Mouse (Mus musculus): ENCODE data around the gene Slc25a13.

DNA sequence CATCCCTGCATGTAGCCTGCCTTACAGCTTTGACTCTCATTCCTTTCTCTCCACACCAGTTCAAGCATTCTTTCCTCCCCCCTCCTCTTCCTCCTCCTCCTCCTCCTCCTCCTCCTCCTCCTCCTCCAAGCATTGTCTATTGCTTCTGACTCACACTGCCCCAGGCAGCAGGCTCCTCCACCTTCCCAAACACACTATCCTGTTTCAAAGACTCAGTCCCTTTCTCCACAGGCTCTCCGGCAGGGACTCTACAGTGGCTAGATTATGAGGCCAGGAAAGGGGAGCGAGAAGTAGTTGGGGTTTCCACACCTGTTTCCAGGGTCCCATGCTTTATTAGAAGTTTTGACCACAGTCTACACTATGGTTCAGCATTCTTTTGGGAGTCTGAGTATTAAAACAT is 113.5 kb downstream of the Slc25a13 start:
- TF ChIP-seq POLR2A (IDR thresholded peaks at IDR 0.05; ENCODE audit: low read depth, low read length), result no peak
- no peak for TF ChIP-seq CTCF (IDR thresholded peaks at IDR 0.05; ENCODE audit: extremely low read depth, insufficient read depth, insufficient read length, insufficient replicate concordance)
